Mouse (Mus musculus): ENCODE results near the gene Fen1.

- TF ChIP-seq FLI1 (IDR thresholded peaks at IDR 0.05; ENCODE audit: low read length) (no peak), GATA1 (IDR thresholded peaks at IDR 0.05; ENCODE audit: borderline replicate concordance, low read length) (no peak)
Observed at GRCm38 (mm10) chr19:10197130-10197529, 6.8 kb downstream of the Fen1 start.
